Mouse (Mus musculus): ENCODE data around the gene Nfix. TPM values are rescaled to one million over a fixed set of nuclear protein-coding genes. Genes with fewer than 3 reads are reported as not detected.

Gene Nfix
- total RNA-seq, 2 experiments from 2014 or later, result 291 to 300 TPM

GRCm38 (mm10) chr8:84703466-84704249 is 96.5 kb downstream of the Nfix start:
- DNase-seq (ENCODE audit: low spot score in 2 of 2), result no peak

- no peak for DNase-seq (ENCODE audit: low spot score in 2 of 2)
Measured at GRCm38 (mm10) chr8:84702963-84703465, 97.1 kb downstream of the Nfix start.

- DNase-seq (ENCODE audit: low spot score in 2 of 2), result no peak
Measured at GRCm38 (mm10) chr8:84702561-84702960, 97.6 kb downstream of the Nfix start.

DNA sequence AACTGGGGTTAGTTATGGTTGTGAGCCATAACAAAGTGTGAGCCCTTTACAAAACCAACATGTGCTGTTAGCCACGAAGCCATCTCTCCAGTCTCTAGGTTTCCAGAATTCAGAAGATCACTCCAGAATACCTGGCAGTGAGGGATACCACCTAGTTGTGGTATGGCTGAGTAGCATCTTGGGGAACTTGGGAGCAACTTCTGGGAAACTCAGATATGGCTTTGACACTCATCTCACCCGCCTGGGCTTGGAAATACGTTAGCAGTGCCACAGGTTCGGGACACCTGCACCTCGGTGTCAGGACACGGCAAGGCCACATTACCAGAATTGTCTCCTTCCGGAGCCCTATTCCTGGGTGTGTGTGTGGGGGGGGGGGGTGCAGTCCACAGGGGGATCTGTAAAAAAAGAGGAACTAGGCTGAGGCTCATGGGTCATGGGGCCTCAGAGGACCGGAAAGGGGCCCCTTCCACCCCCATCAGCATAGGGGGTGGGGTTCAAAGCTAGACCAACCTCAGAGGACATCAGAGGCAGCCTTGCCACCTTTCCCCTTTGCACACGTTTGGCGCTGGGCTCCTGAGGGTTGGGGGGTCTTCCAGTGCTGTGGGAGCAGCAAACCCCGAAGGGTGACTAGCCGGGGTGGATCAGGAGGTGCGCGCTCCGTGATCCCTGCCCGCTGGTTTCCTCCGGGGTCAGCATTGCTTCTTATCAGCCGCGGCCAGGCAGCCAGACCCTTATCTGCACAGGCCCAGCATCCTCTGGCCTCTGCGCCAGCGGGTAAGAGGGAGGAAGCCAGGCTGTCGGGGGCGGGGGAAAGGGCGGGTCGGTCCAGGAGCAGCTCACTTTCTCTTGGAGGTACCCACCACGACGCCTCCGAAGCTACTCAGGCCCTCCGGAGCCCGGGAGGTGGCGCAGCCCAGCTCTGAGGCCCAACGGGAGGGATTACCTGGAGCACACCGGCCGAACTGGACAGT is 98.9 kb downstream of the Nfix start, which contains the start of gene Lyl1:
Gene Lyl1, plus strand, starts transcription at position 517 of the 971 bp plus-strand sequence.
- no peak for DNase-seq (ENCODE audit: low spot score in 2 of 2)

GRCm38 (mm10) chr8:84700526-84700925 is 99.6 kb downstream of the Nfix start:
- DNase-seq (ENCODE audit: low spot score in 2 of 2), result no peak

GRCm38 (mm10) chr8:84699861-84700322 is 100.3 kb downstream of the Nfix start:
- DNase-seq (ENCODE audit: low spot score in 2 of 2), result peak; percentile 66 to 69

GRCm38 (mm10) chr8:84698929-84699401 is 101.2 kb downstream of the Nfix start:
- DNase-seq (ENCODE audit: low spot score in 2 of 2), result no peak

DNA sequence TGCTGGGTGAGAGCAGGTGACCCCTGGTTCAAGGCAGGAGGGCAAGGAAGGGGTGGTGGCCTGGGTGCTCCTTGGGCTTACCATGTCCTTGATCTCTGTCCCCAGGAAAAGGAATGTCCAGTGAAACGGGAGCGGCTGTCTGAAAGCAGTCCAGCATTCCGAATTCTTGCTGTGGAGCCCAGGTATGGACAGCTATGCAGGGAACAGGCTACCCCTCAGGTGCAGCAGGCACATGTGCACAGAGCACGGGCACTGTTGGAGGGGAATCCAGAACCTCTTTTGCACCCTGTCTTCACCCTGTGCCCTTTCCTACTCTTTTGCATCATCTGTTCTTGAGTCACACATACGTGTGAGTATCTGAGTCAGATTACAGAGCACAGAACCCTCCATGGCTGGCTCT is 101.9 kb downstream of the Nfix start:
- no peak for DNase-seq (ENCODE audit: low spot score in 2 of 2)

DNA sequence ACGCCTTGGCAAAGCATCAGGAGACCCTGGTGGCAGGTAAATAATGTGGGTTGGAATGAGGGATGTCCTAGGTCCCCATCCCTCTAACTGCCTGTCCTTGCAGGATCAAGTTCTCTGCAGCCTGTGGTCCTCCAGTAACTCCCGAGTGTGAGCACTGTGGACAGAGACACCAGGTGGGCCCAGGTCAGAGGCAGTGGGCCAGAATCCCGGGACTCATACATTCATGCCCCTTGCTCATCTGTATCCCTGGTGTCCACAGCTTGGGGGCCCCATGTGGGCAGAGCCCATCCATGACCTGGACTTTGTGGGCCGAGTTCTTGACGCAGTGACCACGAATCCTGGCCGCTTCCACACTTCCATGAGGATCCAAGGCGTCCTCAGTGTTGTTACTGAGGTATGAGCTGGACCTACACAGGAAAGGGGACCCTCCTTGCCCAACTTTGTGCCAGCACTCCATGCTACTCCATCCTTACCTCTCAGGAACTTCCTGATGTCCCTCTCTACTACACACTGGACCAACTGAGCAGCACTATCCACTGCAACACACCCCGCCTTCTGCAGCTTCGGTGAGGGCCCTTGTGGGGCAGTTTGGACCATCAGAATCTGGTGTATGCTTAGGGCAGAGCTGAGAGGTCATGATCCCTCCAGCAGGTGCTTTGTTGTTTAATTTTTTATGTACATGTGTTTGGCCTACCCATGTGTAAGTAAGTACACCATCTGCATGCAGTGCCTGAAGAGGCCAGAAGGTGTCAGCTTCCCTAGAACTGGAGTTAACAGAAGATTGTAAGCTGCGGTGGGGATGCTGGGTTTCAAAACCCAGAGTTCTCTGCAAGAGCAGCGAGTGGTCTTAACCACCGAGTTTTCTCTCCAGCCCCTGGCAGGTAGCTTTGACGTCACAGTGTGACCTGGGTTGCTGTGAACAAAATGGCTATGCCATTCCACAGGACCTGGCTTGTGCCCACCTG is 102.7 kb downstream of the Nfix start:
- no peak for DNase-seq (ENCODE audit: low spot score in 2 of 2)

DNA sequence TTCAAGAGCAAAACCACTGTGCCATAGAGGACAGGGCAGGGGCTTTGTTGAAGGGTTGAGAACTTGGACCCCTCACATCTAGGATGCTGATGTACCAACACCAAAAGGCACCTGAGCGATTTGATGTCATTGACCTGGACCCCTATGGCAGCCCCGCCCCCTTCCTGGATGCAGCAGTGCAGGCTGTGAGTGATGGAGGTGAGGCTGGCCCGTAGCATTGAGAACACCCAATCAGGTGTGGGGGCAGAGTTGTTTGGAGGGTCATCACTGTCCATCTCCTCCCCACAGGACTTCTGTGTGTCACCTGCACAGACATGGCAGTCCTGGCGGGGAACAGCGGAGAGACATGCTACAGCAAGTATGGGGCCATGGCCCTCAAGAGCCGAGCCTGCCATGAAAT is 105.0 kb downstream of the Nfix start:
- DNase-seq (ENCODE audit: low spot score in 2 of 2), result no peak

- no peak for DNase-seq (ENCODE audit: low spot score in 2 of 2)
Measured at GRCm38 (mm10) chr8:84693332-84693731, 106.8 kb downstream of the Nfix start.

DNA sequence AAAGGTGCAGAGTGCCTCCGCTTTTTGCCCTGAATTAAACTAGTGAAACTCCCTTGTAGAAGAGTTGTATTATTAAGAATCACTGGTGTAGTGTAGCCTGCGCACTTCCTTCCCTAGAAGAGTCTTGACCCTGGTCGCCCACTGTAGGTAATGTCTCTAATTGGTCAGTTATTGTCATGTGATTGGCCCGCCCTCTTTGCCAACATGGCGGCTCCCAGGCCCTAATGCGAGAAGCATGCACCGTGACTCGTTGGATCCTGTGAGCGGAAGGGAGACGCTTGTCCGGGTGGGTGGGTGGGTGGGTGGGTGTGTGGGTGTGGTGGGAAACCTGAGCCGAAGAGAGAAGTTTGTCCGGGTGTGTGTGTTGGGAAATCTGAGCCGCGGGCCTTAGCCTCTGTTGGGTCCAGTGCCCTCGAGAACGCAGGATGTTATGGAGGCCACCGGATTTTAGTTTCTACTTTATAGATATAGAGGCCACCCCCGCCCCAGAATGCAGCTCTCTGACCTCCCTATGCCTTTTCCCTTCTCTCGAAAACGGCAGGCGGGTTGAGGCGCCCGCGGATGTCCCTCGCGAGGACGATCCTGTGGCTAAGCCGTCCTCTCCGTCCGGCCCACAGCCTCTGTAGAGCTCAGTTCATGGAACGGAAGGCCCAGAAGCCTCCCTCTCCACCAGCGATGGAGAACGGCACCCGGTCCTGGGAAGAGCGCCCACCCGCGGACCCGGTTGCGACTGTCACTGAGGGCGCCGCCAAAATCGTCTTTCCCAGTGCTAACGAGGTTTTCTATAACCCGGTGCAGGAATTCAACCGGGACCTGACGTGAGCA is 110.8 kb downstream of the Nfix start:
- DNase-seq (ENCODE audit: low spot score in 2 of 2), result peak; percentile 93

- peak; percentile 82 to 90 for DNase-seq (ENCODE audit: low spot score in 2 of 2)
Measured at GRCm38 (mm10) chr8:84687705-84688100, 112.4 kb downstream of the Nfix start, which contains the start of gene Nacc1. Gene Nacc1, minus strand, starts transcription at chr8:84687862.

DNA sequence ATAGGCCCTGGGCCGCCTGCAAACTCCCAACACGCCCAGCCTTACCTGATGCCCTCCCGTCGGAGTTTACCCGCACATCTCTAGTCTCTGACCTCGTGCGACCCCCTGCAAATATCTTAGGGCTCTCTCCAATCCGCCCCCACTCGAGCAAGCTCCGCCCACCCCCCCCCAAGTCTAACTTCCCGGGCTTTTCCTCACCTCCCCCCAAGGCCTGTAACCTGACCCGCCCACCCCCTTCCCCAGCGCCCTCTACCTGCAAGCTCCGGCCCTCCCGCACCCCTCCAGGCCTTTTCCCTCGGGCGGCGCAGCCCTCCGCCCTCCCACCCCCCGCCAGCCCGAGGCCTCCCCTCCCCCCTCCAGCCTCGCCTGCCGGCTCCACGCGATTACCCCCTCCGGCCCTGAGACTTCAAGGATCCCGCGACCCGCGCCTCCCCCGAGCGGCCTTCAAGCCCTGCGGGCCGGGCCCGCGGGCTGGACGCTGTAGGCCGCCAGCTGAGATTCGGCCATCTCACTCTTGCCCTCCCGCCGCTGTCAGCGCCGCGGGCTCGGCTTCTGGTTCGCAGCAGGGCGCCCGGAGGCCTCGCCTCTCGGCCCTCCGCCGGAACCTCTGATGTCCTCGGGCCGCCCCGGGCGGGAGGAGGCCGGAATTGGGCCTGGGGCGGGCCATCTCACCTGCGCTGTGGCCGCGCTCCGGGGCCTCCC is 113.0 kb downstream of the Nfix start:
- no peak for DNase-seq (ENCODE audit: low spot score in 2 of 2)

DNA sequence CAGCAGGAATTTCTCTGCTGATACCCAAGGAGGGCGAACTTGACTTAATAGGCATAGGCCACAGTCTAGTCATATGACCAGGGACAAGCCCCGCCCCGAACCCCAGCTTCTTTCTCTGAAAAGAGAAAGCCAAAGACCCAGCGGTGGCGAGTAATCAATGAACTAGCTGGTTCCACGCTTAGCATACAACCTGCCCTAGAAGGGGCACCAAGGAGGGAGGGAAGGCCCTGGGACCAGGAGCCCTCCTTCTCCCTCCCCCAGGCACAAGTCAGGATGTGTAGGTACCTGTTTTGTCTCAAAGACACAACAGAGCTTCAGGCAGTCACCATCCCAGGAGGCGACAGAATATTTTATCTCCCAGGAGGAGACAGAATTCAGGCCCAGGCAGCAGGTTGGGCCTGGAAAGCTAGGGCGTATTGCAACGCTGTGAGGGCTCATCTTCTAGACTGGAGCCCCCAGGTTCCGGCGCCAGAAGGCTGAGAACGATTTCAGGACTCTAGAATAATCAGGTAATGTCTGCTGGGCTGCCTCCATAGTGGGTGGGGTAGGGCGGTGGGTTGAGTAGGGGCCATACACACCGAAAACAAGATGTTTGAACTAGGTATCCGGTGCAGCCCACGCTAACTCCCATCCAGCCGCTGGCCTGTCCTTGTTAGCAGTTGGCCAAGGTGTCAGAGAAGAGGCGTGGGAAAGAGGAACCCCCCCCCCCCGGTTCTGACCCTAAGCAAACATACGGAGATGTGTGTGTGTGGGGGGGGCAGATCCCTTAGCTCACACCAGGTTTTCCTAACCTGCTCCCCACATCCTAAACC is 113.7 kb downstream of the Nfix start, which contains the start of gene Trmt1:
Gene Trmt1, plus strand, starts transcription at position 117 of the 812 bp plus-strand sequence.
- peak in 1 of 2 experiments; percentile 42 for DNase-seq (ENCODE audit: low spot score in 2 of 2)

- DNase-seq (ENCODE audit: low spot score in 2 of 2), result no peak
Measured at GRCm38 (mm10) chr8:84684537-84684936, 115.6 kb downstream of the Nfix start.

DNA sequence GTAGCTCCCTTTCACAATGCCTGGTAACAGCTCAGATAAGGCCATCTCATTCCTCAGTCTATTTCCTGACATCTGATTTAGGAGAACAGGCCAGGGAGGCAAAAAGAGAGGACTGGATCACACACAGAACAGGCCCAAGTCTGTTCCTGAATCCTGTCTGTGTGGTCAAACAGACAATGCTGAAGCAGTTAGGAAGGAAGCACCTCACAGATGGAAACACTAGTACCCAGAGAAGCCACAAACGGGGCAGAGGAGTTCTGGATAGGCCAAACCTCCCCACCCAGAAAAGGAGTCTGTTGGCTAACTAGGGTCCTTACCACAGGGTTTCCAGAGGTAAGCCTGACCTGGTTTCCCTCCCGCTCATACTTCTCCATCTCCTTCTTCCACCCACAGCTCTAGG is 117.9 kb downstream of the Nfix start:
- DNase-seq (ENCODE audit: low spot score in 2 of 2), result no peak

DNA sequence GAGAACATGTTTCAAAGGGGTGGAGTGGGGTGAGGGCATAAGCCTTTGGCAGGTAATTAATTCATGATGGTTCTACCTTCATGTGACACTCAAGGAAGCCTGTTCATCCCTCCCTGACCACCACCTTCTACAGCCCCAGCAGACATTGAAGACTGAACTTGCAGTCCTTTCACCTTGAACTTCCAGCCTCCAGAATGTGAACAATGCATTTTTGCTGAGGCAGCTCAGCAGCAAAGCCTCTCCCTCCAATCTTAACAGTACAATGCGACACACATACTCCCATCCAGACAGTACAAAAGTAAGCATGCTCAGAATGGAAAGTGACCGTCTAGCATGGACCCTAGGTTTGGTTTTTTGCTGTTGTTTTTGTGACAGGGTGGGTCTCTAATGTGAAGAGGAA is 118.7 kb downstream of the Nfix start:
- DNase-seq (ENCODE audit: low spot score in 2 of 2), result no peak
